Mouse (Mus musculus): ENCODE results near the gene Slc9b2. TPM values are rescaled to one million over a fixed set of nuclear protein-coding genes. Genes with fewer than 3 reads are reported as not detected.

The Slc9b2 gene
- 0.12 TPM in 1 of 2 replicates, not detected in the other for polyA plus RNA-seq (2012; rRNA removed; ENCODE audit: low replicate concordance)

DNA sequence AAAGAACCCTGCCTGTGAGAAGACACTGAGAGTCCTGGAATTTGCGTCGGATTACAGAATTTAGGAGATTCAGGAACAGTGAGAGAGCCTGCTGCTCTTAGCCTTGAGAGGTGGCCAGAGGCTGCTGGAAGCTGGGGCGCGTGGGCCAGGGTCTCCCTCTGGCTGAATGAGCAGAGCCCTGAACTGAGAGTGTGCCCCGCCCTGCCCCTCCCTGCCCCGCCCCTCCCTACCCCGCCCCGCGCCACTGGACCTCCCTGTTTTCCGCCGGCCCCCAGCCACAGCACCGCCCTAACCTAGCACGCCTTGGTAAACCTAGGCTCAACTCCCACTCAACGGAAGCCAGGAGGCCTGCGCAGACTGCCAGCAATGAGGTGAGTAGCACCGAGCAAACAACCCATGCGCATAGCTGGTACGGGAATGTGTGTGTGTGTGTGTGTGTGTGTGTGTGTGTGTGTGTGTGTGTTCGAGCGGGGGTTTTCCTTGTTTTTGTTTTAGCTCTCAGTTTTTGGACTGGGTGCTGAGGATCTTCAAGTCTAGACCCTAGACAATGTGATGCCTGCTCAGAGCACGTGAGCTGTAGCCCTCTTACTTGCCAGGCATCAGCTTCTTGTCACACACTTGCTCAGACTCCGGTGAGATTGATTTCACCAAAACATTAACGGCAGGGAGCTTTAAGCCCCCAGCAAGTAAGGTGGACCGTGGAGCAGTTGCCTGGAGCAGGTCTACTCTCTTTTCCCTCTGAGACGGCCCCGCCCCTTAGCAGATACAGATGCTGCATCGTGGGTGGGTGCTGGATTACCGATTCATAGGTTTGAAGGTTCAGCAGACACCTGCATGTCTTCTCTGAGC lies at the start of gene Slc9b2:
Slc9b2 (plus strand) TSS at position 290 of the 849 bp plus-strand sequence.

DNA sequence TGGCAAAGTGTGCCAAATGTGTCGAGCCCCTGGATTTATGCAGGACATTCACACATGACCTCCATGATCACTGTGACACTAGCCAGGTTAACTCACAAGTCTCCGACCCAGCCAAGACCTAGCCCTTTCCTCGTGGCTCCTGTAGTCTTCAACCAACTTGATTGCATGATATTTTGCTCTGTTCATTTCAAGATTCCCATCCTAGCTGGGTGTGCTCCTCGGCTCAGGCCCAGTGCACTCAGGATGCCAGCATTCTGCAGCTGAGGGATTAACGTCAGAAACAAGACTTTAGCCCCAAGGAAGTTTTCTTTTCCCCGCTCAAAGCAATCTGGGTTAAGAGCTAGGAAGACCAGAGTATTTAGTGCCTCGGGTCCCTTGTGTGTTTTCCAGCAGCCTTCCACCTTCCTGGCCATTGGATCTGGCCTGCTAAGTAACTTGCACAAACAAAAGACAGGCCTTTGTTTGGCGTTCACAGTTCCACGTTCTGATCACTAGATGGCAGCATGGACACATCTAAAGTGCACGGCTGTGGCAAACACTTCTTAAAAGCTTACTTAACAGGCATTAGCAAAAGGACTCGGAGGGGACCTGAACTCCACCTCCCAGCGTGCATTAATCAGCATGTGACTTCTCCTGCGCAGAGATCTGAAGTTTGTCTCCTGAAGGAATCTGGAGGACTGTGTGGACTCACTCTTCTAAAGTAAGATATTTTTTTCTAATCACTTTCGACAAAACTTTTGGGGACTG lies 26.7 kb upstream of the Slc9b2 start, which contains the start of gene Bdh2:
Bdh2 (plus strand) TSS at position 553 of the 747 bp plus-strand sequence.

DNA sequence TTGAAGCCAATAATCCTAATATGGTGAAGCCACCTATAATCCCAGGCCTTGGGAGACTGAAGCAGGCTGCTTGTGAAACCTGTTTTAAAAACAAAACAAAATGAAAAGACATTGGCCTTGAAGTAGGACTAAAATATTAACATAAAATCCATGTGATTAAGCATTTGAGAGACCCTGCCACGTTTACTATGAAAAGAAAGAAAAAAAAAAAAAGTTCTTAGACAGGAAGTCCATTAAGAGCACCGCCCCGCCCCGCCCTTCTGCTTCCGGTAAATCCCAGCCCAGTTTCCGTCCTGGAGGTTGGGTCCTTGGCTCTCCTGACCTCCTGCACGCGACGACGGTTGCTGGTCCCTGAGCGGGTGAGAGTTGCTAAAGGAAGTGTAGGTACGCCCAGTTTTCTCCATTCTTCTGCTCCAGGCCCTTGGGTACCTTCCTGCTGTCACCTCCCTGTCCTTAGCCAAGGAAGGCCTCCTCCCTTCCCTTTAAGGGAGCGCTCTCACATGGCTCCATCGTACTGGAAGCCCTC lies 40.3 kb downstream of the Slc9b2 start, which contains the start of gene Slc9b1:
Slc9b1 (plus strand) TSS at position 291 of the 526 bp plus-strand sequence.

Other genes starting within 250 kb of the Slc9b2 start
- gene Cenpe, start 95.2 kb upstream of the Slc9b2 start, polyA plus RNA-seq (2012; rRNA removed; ENCODE audit: low replicate concordance) = 0.21 and 0.95 TPM in 2 replicates
- 0.43 and 0.50 TPM in 2 replicates for gene Bdh2, start 26.5 kb upstream of the Slc9b2 start, polyA plus RNA-seq (2012; rRNA removed; ENCODE audit: low replicate concordance)
- gene Slc9b1, start 40.3 kb downstream of the Slc9b2 start, polyA plus RNA-seq (2012; rRNA removed; ENCODE audit: low replicate concordance) = not detected in 2 replicates
- 29.1 and 45.0 TPM in 2 replicates for gene Cisd2, start 116.2 kb downstream of the Slc9b2 start, polyA plus RNA-seq (2012; rRNA removed; ENCODE audit: low replicate concordance)
- 201 and 222 TPM in 2 replicates for gene Ube2d3, start 130.4 kb downstream of the Slc9b2 start, polyA plus RNA-seq (2012; rRNA removed; ENCODE audit: low replicate concordance)
- gene Manba, start 177.9 kb downstream of the Slc9b2 start, polyA plus RNA-seq (2012; rRNA removed; ENCODE audit: low replicate concordance) = 2.0 and 4.4 TPM in 2 replicates

Data from duodenum, adult 2 months (tissue).